Mouse (Mus musculus) gastrocnemius, adult 18-20 months (tissue): ENCODE results near the gene Camk2d. TPM values are rescaled to one million over a fixed set of nuclear protein-coding genes. Genes with fewer than 3 reads are reported as not detected.
A peak's percentile ranks its signal among the peaks of the same experiment; 100 is the strongest.

Experiments
- DNase-seq: peaks from one replicate; pipeline ENCODE4 v3.0.0; 2021; ENCODE audit warnings: low spot score
- total RNA-seq, 2 experiments: library from RNA; stranded (reverse); gene quantifications; 2 replicates each; pipeline ENCODE4 v1.2.3; 2021

Gene Camk2d
- total RNA-seq, 2 experiments from 2014 or later: 58.1 to 58.9 TPM

DNA sequence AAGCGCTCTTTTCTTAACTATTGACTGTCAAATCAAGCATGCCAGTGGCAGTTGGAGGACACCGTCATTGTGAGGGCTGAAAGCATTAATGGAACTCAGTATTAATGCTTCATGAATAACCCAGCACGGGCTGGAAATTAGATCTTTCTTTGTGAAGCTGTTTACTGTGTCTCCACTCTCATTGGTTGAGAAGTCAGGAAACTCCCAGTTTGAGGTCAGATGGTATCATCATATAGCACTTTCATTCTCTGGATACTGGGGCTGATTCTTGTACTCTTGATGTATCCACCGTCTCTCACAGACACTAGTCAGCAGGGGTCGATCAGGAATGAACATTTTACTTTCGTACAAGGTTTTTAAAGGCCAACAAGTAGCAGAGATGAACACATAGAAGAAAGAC lies 54.6 kb downstream of the Camk2d start:
- no peak for DNase-seq

DNA sequence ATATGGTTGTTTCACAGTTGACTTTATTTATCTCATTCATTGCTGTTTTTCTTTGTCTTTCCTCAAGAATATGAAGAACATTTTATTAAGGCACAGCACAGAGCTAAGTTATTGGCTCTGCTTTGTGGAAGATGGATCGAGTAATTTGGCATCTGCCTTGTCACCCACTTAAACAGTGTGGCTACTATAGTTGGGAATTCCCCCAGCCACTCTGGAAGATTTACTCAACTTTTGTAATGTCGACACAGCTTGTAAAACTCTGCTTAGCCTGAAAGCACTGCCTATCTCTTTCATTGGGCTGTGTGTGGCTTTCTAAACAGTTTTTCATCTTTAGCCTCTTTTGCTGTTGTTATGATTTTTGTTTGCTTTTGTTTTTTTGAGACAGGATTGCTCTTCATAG lies 56.3 kb downstream of the Camk2d start:
- no peak for DNase-seq

DNA sequence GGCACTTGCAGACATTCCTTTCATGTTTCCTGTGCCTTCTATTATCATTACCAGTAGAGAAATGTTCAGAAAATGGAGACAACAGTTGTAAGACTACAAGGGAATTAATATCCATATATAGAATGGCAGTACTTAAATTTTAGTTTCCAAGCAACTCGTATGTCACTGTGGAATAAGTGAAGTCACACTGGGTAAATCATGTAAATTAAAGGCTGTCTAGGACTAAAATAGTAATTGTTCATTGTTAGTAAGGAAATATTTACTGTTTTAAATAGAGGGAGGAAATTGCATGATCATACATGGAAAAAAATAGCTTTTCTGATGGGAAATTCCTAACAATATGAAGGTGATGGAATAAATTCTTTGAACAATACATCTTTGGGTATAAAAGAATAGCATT lies 57.0 kb downstream of the Camk2d start:
- no peak for DNase-seq

DNA sequence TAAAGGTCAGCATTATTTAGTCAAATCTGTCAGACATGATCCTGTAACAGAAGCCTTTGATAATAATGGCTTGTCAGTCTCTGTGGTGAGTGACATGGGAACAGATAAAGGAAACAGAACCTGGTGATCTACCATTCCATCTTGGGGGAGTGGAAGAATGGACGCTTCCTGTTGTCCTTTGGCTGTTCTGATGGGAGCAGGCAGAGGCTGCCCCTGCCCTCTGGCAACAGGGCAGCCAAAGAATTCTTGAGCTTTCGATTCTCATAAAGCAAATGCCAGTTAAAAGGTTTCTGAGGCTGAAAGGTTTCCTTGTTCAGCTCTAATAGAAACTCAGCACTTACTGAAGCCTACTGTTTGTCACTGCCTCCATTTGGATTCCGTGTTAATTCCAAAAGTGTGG lies 60.1 kb downstream of the Camk2d start:
- no peak for DNase-seq

DNA sequence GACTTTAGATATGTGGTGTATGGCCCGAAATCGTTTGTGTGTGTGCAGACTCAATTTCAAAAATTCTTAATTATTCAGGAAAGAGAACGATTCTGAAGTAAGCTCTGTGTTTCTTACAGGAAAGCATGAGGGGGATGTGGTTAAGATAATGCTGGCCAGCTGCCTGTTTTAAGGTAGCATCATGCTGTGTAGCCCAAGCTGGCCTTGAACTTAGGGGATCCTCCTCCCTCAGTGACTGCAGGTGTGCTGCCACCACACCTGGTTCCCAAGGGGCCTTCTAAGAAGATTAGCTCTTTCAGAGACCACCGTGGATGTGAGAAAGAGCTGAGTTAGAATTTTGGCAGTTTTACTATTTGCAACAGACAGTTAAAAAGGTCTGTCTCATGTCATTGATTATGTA lies 61.8 kb downstream of the Camk2d start:
- DNase-seq: no peak

- DNase-seq: no peak
These were observed 62.7 kb downstream of the Camk2d start for GRCm38 (mm10) chr3:126658791-126659190.

- no peak for DNase-seq
These were observed 63.1 kb downstream of the Camk2d start for GRCm38 (mm10) chr3:126659235-126659634.

DNA sequence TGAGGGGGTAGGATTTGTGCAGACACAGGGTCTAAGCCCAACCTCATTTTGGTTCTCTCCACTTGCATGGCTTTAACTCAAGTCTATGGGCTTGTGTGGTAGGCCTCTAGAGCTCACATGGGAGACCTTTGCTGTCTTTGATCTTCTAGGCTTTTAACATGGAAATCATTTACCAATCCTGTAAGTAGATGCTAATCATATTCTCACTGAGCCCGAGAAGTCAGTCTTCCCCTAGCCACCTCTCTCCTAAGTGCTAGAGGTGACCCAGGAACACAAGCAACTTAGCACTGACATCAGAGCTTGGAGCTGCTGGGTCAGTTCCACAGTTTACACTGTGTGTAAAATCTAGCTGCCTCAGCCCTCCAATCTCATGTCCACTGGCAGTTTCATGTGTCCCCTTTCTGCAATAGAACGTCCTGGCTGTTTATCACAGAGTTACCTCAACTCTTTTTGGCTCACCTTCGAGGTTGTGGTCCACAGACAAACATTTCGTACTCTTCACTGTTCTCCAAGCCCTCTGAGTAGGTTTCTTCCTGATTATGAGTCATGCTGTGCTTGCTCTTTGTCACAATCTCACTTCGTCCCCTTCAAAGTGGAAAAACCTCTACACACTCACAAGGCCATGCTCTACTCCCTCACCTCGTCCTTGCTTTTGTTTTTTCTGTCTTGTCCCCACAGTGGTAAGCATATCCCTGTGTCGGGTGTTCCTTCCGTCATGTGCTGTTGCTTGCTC lies 63.9 kb downstream of the Camk2d start:
- DNase-seq: no peak

DNA sequence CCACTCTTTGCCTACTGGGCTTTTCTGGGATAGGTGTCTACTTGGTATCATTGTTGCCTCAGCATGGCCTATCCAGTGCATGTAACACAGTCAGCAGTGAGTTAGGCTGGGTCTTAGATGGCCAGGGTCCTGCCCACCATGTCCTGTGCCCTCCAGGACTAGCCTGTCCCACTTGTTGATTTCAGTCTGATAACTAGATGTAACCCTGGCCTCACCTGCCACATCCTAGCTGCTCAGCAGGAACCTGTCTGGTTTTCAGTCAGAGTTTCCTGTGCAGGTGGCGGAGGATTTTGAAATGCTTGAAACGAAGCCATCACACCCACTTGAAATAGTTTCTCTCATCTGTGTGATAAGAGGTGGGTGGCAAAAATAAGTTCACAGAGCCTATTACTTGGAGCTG lies 64.5 kb downstream of the Camk2d start:
- DNase-seq: no peak

DNA sequence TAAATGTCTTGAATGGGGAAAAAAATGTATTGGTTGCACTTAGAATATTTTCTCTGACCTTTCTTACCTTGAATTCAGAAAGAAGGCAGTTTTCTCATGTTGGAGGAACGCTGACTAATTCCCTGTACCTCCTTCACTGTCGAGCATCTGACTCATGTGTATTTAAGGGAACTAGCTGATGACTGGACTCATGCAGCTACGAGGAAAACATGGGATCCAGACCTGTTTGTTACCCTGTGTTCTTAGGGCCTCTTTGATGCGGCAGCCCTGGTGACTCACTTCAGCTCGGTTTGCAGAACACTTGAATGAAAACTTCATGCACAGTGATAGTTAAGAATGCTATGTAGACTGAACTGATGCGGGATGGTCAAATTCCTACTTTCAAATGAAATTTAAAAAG lies 64.9 kb downstream of the Camk2d start:
- DNase-seq: no peak

- DNase-seq: no peak
These were observed 65.8 kb downstream of the Camk2d start for GRCm38 (mm10) chr3:126661920-126662319.

DNA sequence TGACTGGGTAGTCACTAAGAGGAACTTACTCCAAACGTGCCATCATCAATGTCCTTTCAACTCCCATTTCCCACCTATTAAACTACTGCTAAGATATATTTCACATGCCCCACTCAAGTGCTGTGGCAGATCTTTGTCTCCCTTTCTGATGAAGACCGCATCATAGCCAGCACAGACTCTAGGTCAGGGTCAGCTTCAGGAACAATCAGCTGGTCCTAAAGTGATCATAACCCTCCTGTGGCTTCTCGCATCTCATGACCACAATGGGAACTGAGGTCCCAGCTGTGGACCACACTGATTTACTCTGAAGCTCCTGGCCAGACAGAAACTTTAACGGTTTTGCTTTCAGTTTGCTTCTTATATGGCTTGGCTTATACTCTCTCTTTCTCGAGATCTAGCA lies 67.3 kb downstream of the Camk2d start:
- DNase-seq: no peak

DNA sequence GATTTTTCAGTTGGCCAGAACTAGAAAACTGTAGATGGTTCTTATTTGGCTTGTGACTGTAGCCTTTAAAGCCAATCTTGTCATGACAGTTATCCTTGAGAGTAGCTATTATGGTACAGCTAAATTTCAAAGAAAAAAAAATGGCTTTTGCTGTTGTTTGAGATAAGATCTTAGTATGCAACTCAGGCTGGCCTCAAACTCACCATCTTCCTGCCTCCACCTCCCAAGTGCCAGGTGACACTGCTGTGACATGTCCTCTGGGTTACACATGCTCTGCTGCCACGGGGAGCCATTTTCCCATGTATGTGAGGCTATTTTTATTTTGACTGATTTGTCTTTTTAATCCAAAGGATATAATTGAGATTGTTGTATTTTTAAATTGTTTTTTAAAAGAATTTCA lies 69.8 kb downstream of the Camk2d start:
- no peak for DNase-seq

- no peak for DNase-seq
These were observed 70.9 kb downstream of the Camk2d start for GRCm38 (mm10) chr3:126667019-126667418.

DNA sequence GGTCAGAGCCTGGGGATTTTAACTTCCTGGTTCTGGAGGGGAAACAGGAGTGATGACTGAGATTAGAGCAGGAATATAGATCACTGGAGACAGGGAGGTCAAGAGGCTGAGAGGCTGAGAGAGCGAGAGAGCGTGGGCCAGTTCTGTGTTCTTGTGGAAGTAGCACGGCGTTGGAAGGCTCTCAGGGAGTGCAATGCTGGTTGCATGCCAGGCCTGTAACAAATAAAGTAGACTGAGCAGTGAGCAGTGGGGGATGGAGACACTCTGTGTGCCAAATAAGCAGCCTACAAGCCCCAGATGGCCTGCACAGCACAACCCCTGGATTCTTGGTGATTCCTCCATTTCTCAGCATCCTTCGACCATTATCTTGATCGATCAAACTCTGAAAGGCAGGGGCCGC lies 71.3 kb downstream of the Camk2d start:
- peak; percentile 65 for DNase-seq

DNA sequence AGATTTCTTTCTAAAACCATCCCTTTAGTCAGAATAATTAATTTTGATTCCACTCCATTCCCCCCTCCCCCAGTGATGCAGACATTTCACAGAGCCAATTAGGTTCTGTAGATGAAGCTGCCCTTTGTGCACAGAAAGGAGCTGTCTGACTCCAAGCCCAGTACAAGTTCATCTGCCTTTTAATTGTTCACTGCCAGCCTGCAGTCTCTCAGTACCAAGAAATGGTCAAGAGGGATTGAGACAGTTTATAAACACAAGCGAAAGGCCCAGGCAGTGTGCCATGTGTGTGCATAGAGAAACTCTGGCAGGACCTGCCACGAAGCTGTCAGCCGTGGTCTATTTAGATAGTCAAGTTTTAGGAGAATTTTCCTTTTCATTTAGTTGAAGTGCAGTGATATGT lies 72.0 kb downstream of the Camk2d start:
- peak; percentile 21 for DNase-seq

- no peak for DNase-seq
These were observed 72.6 kb downstream of the Camk2d start for GRCm38 (mm10) chr3:126668692-126669091.

DNA sequence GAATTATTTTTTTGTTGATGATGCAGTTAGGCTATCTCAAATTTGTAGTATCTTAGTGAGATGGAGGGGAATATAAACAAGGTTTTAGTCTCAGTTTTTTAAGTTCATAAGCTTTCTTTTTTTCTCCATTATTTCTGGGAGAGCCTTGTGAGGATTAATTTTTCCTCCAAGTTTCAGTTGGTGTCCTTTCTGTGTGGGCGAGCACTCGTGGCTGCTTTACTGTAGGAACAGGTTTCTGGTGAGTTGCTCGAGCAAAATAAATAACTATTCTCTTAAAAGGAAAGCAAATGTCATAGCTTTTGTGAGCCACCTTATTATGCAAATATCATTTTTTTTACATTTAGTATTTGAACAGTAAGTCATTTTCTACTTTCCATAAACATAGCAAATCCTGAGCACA lies 74.3 kb downstream of the Camk2d start:
- no peak for DNase-seq

GRCm38 (mm10) chr3:126671292-126671691 lies 75.2 kb downstream of the Camk2d start:
- no peak for DNase-seq

GRCm38 (mm10) chr3:126681051-126681450 lies 84.9 kb downstream of the Camk2d start:
- no peak for DNase-seq

GRCm38 (mm10) chr3:126681996-126682395 lies 85.9 kb downstream of the Camk2d start:
- no peak for DNase-seq

DNA sequence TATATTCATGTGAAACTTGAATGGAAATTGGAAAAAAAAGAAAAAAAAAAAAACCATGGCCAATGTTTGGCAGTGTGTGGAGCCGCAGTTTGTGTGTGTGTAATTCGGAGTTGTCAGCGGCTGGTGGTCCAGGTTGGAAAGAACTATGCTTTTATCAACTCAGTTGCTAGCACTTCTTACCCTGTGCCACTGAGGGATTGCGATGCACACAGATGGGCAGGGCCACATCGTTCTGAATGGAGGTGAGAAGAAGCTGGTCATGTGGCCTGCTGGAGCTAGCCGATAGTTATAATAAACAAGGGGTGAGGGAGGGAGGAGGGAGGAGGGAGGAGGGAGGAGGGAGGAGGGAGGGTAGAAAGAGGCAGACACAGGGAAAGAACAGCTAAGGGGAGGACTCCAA lies 89.3 kb downstream of the Camk2d start:
- DNase-seq: no peak

- DNase-seq: no peak
These were observed 91.0 kb downstream of the Camk2d start for GRCm38 (mm10) chr3:126687150-126687549.

DNA sequence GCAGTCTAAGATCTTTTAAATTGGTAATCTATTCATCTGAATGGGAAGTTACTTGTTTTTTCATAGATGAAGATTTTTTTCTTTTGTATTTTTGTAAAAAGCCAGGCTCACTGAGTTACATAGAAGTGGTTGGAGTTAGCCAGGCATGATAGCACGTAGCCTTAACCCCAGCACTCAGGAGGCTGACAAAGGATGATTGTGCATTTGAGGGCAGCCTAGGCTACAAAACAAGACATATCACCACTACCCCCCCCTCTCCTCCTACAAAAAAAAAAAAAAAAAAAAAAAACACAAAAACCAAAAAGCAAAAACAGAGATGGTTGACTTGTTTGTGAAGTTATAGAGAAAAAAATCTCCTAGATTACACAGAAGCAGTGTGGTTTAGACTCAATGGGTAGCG lies 92.4 kb downstream of the Camk2d start:
- DNase-seq: no peak
